Mouse (Mus musculus): ENCODE results near the gene Car15. TPM values are rescaled to one million over a fixed set of nuclear protein-coding genes. Genes with fewer than 3 reads are reported as not detected.

Gene Car15
- polyA plus RNA-seq, 1 experiment from 2014 or later, result 1.9 TPM

- H3K36me3 ChIP-seq (ENCODE audit: control insufficient read depth, insufficient read depth, low read length), result peaks cover 9% of the 10 kb centered on the region
- peaks cover 19% of the 10 kb centered on the region for H3K4me1 ChIP-seq (replicated peaks; ENCODE audit: control insufficient read depth, insufficient read depth, low read length)
- DNase-seq (ENCODE audit: low spot score) (no peak), ATAC-seq (replicated peaks; ENCODE audit: low FRiP score) (no peak)
- H3K4me2 ChIP-seq, result peak overlapping the region; percentile 72
- H3K4me3 ChIP-seq (ENCODE audit: low read depth, low read length), result peak overlapping the region; percentile 62
- peak overlapping the region; percentile 66; the same call in 1 of the 2 replicates for H3K9ac ChIP-seq (ENCODE audit: low read depth, low read length)
- H3K27me3 ChIP-seq (replicated peaks; ENCODE audit: control insufficient read depth, insufficient read depth, low read length), result peaks cover 64% of the 10 kb centered on the region
- no peaks in the 10 kb centered on the region for H3K9me3 ChIP-seq (ENCODE audit: control insufficient read depth, low read length)
- H3K27ac ChIP-seq (ENCODE audit: low read depth, low read length), result peak overlapping the region; percentile 25; the same call in 1 of the 2 replicates
Measured at GRCm38 (mm10) chr16:17796519-17796918, 41.6 kb downstream of the Car15 start.

DNA sequence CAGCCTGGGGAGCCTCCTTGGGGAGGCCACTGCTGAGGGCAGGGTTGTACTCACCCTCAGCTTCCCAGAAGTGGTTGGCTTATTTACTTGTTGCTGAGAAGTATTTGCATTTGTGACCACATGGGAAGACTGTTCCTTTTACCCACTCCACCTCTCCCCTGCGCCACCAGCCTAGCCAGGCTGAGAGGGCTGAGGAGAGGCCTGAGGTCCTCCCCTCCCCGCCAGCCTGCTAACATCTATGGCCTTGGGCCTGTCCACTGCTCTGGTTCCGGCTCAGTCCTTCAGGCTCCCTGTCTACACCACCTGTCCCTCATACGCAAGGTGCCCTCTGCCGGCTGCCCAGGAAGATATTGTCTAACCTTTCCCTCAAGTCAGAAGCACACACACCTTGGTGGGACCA, 42.5 kb downstream of the Car15 start:
- WGBS, result 66% methylated on average over 5 of the region's 5 CpGs

DNA sequence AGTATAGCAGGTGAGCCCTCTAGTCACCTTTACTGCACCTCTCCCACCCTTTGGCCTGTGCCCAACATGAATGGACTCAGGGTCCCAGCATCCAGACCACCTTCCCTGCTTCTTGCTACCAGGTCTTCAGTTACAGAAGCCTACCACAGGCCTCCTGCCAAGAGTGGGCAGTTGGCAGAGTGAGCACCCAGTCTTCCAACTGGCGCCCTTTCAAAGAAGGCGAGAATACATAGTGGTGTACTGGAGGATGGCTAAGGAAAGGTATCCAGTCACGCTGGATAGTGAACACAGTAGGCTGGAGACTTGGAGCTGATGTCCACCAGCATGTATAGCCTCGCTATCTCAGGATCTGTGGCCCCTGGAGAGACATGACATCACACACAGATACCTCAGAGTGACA, 44.1 kb downstream of the Car15 start:
- WGBS, result 77% methylated on average over 4 of the region's 4 CpGs
- Histone ChIP-seq H3K36me3 (ENCODE audit: control insufficient read depth, insufficient read depth, low read length) (peaks cover 17% of the 10 kb centered on the region), H3K9me3 (ENCODE audit: control insufficient read depth, low read length) (no peaks in the 10 kb centered on the region), H3K27me3 (replicated peaks; ENCODE audit: control insufficient read depth, insufficient read depth, low read length) (peaks cover 40% of the 10 kb centered on the region), H3K4me3 (ENCODE audit: low read depth, low read length) (no peak overlapping the region), H3K9ac (ENCODE audit: low read depth, low read length) (no peak overlapping the region), H3K4me2 (no peak overlapping the region), H3K4me1 (replicated peaks; ENCODE audit: control insufficient read depth, insufficient read depth, low read length) (peaks cover 18% of the 10 kb centered on the region), H3K27ac (ENCODE audit: low read depth, low read length) (no peak overlapping the region)
- ATAC-seq (replicated peaks; ENCODE audit: low FRiP score), result no peak
- DNase-seq (ENCODE audit: low spot score), result no peak

More for the DNA sequence above, 42.5 kb downstream of the Car15 start:
- Histone ChIP-seq H3K9ac (ENCODE audit: low read depth, low read length) (no peak overlapping the region), H3K27me3 (replicated peaks; ENCODE audit: control insufficient read depth, insufficient read depth, low read length) (peaks cover 56% of the 10 kb centered on the region), H3K36me3 (ENCODE audit: control insufficient read depth, insufficient read depth, low read length) (peaks cover 9% of the 10 kb centered on the region), H3K27ac (ENCODE audit: low read depth, low read length) (no peak overlapping the region), H3K4me3 (ENCODE audit: low read depth, low read length) (no peak overlapping the region), H3K9me3 (ENCODE audit: control insufficient read depth, low read length) (no peaks in the 10 kb centered on the region), H3K4me2 (no peak overlapping the region), H3K4me1 (replicated peaks; ENCODE audit: control insufficient read depth, insufficient read depth, low read length) (peaks cover 19% of the 10 kb centered on the region)
- no peak for DNase-seq (ENCODE audit: low spot score)
- ATAC-seq (replicated peaks; ENCODE audit: low FRiP score), result no peak

- no peaks in the 10 kb centered on the region for H3K9me3 ChIP-seq (ENCODE audit: control insufficient read depth, low read length)
- peaks cover 18% of the 10 kb centered on the region for H3K36me3 ChIP-seq (ENCODE audit: control insufficient read depth, insufficient read depth, low read length)
- ATAC-seq (replicated peaks; ENCODE audit: low FRiP score) (no peak), DNase-seq (ENCODE audit: low spot score) (no peak)
- peaks cover 9% of the 10 kb centered on the region for H3K4me1 ChIP-seq (replicated peaks; ENCODE audit: control insufficient read depth, insufficient read depth, low read length)
- no peak overlapping the region for H3K27ac ChIP-seq (ENCODE audit: low read depth, low read length)
- H3K4me3 ChIP-seq (ENCODE audit: low read depth, low read length), result no peak overlapping the region
- peaks cover 27% of the 10 kb centered on the region for H3K27me3 ChIP-seq (replicated peaks; ENCODE audit: control insufficient read depth, insufficient read depth, low read length)
- H3K9ac ChIP-seq (ENCODE audit: low read depth, low read length), result no peak overlapping the region
- WGBS, result 83% methylated on average over 3 of the region's 3 CpGs
- H3K4me2 ChIP-seq, result no peak overlapping the region
Measured at GRCm38 (mm10) chr16:17792728-17793127, 45.4 kb downstream of the Car15 start.

DNA sequence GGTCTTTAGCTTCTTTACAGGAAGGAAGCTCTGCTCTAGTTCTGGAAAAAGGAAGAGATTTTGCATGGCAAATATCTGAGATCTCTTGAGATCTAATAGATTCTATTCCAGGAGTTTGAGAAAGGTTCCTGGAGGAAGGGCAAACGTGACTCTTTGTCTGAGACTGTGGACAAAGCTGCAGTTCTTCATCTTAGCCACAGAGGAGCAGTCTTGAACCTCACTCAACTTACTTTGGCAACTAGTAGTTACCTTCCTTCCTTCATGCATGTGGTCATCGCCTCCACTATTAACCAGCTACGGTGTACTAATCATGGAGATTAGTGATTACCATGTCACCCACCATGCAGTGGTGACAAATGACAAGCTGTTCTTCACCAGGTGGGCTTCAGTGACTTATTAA, 52.8 kb downstream of the Car15 start:
- Histone ChIP-seq H3K9ac (ENCODE audit: low read depth, low read length) (no peak overlapping the region), H3K4me2 (no peak overlapping the region), H3K36me3 (ENCODE audit: control insufficient read depth, insufficient read depth, low read length) (peaks cover 12% of the 10 kb centered on the region; the same call in 1 of the 2 replicates), H3K4me1 (replicated peaks; ENCODE audit: control insufficient read depth, insufficient read depth, low read length) (no peaks in the 10 kb centered on the region), H3K4me3 (ENCODE audit: low read depth, low read length) (no peak overlapping the region), H3K9me3 (ENCODE audit: control insufficient read depth, low read length) (no peaks in the 10 kb centered on the region), H3K27me3 (replicated peaks; ENCODE audit: control insufficient read depth, insufficient read depth, low read length) (no peaks in the 10 kb centered on the region), H3K27ac (ENCODE audit: low read depth, low read length) (no peak overlapping the region)
- DNase-seq (ENCODE audit: low spot score), result no peak
- 65% methylated on average over 3 of the region's 3 CpGs for WGBS
- no peak for ATAC-seq (replicated peaks; ENCODE audit: low FRiP score)

Other genes starting within 250 kb of the Car15 start
- gene Smpd4, start 219.0 kb downstream of the Car15 start, polyA plus RNA-seq (2014; fragmentation: Nextera tagmentation; extraction: Ambion mirVana), result 53.4 and 60.5 TPM in 2 replicates
- 3.9 and 4.5 TPM in 2 replicates for gene Ccdc74a, start 191.9 kb downstream of the Car15 start, polyA plus RNA-seq (2014; fragmentation: Nextera tagmentation; extraction: Ambion mirVana)
- 44.8 and 46.7 TPM in 2 replicates for gene Med15, start 105.5 kb downstream of the Car15 start, polyA plus RNA-seq (2014; fragmentation: Nextera tagmentation; extraction: Ambion mirVana)
- 47.5 and 49.3 TPM in 2 replicates for gene Klhl22, start 78.7 kb downstream of the Car15 start, polyA plus RNA-seq (2014; fragmentation: Nextera tagmentation; extraction: Ambion mirVana)
- 5.8 and 6.9 TPM in 2 replicates for gene Scarf2, start 41.1 kb downstream of the Car15 start, polyA plus RNA-seq (2014; fragmentation: Nextera tagmentation; extraction: Ambion mirVana)
- not detected in 2 replicates for gene B830017H08Rik, start 5.2 kb downstream of the Car15 start, polyA plus RNA-seq (2014; fragmentation: Nextera tagmentation; extraction: Ambion mirVana)
- 0.18 and 0.25 TPM in 2 replicates for gene Gm20518, start 53.3 kb upstream of the Car15 start, polyA plus RNA-seq (2014; fragmentation: Nextera tagmentation; extraction: Ambion mirVana)
- not detected in 2 replicates for gene Tssk1, start 55.9 kb upstream of the Car15 start, polyA plus RNA-seq (2014; fragmentation: Nextera tagmentation; extraction: Ambion mirVana)
- 47.9 and 52.9 TPM in 2 replicates for gene Dgcr2, start 60.2 kb upstream of the Car15 start, polyA plus RNA-seq (2014; fragmentation: Nextera tagmentation; extraction: Ambion mirVana)
- 0.12 TPM in 1 of 2 replicates, not detected in the other for gene Tssk2, start 60.3 kb upstream of the Car15 start, polyA plus RNA-seq (2014; fragmentation: Nextera tagmentation; extraction: Ambion mirVana)
- gene Ess2, start 73.0 kb upstream of the Car15 start, polyA plus RNA-seq (2014; fragmentation: Nextera tagmentation; extraction: Ambion mirVana), result 24.4 and 26.4 TPM in 2 replicates
- gene Gsc2, start 76.7 kb upstream of the Car15 start, polyA plus RNA-seq (2014; fragmentation: Nextera tagmentation; extraction: Ambion mirVana), result 0.21 and 0.29 TPM in 2 replicates
- 138 and 140 TPM in 2 replicates for gene Slc25a1, start 89.9 kb upstream of the Car15 start, polyA plus RNA-seq (2014; fragmentation: Nextera tagmentation; extraction: Ambion mirVana)
- gene Vpreb2, start 142.1 kb upstream of the Car15 start, polyA plus RNA-seq (2014; fragmentation: Nextera tagmentation; extraction: Ambion mirVana), result not detected in 2 replicates
- gene Dgcr6, start 214.5 kb upstream of the Car15 start, polyA plus RNA-seq (2014; fragmentation: Nextera tagmentation; extraction: Ambion mirVana), result 74.1 and 79.8 TPM in 2 replicates